Mouse (Mus musculus) layer of hippocampus, adult 2 months (tissue): ENCODE data around the gene Car4. TPM values are rescaled to one million over a fixed set of nuclear protein-coding genes. Genes with fewer than 3 reads are reported as not detected.

ENCODE experiments used
- DNase-seq, 2 experiments: peaks; one replicate each; pipeline ENCODE4 v3.0.0; 2022; ENCODE audit warnings: low spot score in 2 of 2
- H3K27ac ChIP-seq: fragments of 200-600 bp; 2 replicates; pipeline ENCODE4 v1.8.1; 2022
- H3K4me3 ChIP-seq: fragments of 200-600 bp; 2 replicates; pipeline ENCODE4 v1.8.1; 2022; ENCODE audit warnings: mild to moderate bottlenecking
- CTCF ChIP-seq: fragments of 200-600 bp; conservative IDR thresholded peaks from 2 replicates; pipeline ENCODE4 v1.8.1; 2022; ENCODE audit warnings: antibody characterized with exemption, mild to moderate bottlenecking, moderate library complexity
- total RNA-seq, 2 experiments: library from RNA; stranded (reverse); gene quantifications; 2 replicates each; pipeline ENCODE4 v1.2.3; 2021

Gene Car4
- total RNA-seq, 2 experiments from 2014 or later = 67.0 to 73.9 TPM

- Histone ChIP-seq H3K4me3 (no peak overlapping the region), H3K27ac (no peak overlapping the region)
- DNase-seq = no peak
- no peak for TF ChIP-seq CTCF
Measured at GRCm38 (mm10) chr11:84985421-84985820, 27.8 kb downstream of the Car4 start.

GRCm38 (mm10) chr11:84988341-84988919 is 30.8 kb downstream of the Car4 start:
- no peak for TF ChIP-seq CTCF
- H3K4me3 ChIP-seq = no peak overlapping the region
- DNase-seq = no peak
- no peak overlapping the region for H3K27ac ChIP-seq

GRCm38 (mm10) chr11:84992996-84993395 is 35.4 kb downstream of the Car4 start:
- Histone ChIP-seq H3K27ac (no peak overlapping the region), H3K4me3 (no peak overlapping the region)
- no peak for DNase-seq
- peak; percentile 66 for TF ChIP-seq CTCF

- H3K4me3 ChIP-seq = no peak overlapping the region
- DNase-seq = no peak
- TF ChIP-seq CTCF = peak; percentile 60
Measured at GRCm38 (mm10) chr11:84995241-84995640, 37.7 kb downstream of the Car4 start.

GRCm38 (mm10) chr11:85003566-85003965 is 46.0 kb downstream of the Car4 start:
- Histone ChIP-seq H3K27ac (peak overlapping the region; percentile 65; the same call in 1 of the 2 replicates), H3K4me3 (no peak overlapping the region)
- TF ChIP-seq CTCF = no peak
- peak; percentile 39 to 82 for DNase-seq

More at GRCm38 (mm10) chr11:84995241-84995640, 37.7 kb downstream of the Car4 start:
- H3K27ac ChIP-seq = no peak overlapping the region

- peak; percentile 39; the same call in 1 of the 2 replicates for TF ChIP-seq CTCF
- DNase-seq = no peak
- Histone ChIP-seq H3K4me3 (no peak overlapping the region), H3K27ac (no peak overlapping the region)
Measured at GRCm38 (mm10) chr11:85013121-85013520, 55.5 kb downstream of the Car4 start.

Other genes starting within 250 kb of the Car4 start
- 10 to 100 TPM in 1 of 2 experiments, 1 to 10 TPM in 1; 8.5 to 16.7 TPM for gene Mrm1, start 138.3 kb upstream of the Car4 start, total RNA-seq
- 1 to 10 TPM; 6.2 TPM for gene Dhrs11, start 128.8 kb upstream of the Car4 start, total RNA-seq
- gene Ggnbp2, start 87.0 kb upstream of the Car4 start, total RNA-seq = 10 to 100 TPM; 87.7 to 92.2 TPM
- 10 to 100 TPM in 1 of 2 experiments, 1 to 10 TPM in 1; 8.9 to 11.5 TPM for gene Myo19, start 77.6 kb upstream of the Car4 start, total RNA-seq
- 1 to 10 TPM; 7.4 to 7.5 TPM for gene Pigw, start 77.5 kb upstream of the Car4 start, total RNA-seq
- gene Znhit3, start 41.4 kb upstream of the Car4 start, total RNA-seq = 10 to 100 TPM; 30.7 to 32.1 TPM
- 10 to 100 TPM; 91.3 to 94.5 TPM for gene Usp32, start 182.4 kb downstream of the Car4 start, total RNA-seq
- gene 1700125H20Rik, start 212.6 kb downstream of the Car4 start, total RNA-seq = under 1 TPM in 1 of 2 experiments, not detected in 1; 0.59 TPM